Comparison of ENCODE assay signal across 21 mouse cellular contexts in the genomic region with DNA sequence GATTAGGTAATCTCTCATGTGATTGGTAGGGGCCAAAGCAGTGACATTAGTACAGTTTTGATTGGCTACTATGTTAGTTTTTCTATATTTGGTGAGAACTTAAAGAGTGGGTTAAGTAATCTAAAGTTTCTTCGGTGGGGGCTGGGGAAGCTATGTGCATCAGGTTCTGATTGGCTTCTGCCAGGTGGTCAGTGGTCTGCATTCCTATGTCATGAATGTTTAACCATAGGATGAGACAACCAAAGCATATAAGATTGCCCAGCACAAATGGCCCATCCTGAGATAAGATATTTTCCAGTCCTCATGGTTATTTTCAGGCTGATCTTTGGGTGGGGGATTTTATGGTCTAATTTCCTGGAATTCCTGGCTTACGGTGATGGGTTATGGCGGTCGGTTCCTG.
"Had no signal": no experiment of that assay in that cellular context is flagged by ENCODE, and none has a peak within 500 bp of the region (broad histone marks: within the 10 kb centered on the region; RNA-seq: fewer than 3 reads in every experiment).

No protein-coding gene starts in this region.

- H3K27me3 ChIP-seq: heart, embryonic 13.5 days; heart, embryonic 15.5 days; hindbrain, embryonic 13.5 days; hindbrain, embryonic 15.5 days; kidney, embryonic 15.5 days; limb, embryonic 13.5 days; limb, embryonic 15.5 days; liver, embryonic 12.5 days had no signal

- H3K4me2 ChIP-seq: heart, embryonic 11.5 days; heart, embryonic 13.5 days; heart, embryonic 15.5 days; hindbrain, embryonic 13.5 days; hindbrain, embryonic 15.5 days; kidney, embryonic 15.5 days; limb, embryonic 13.5 days; limb, embryonic 15.5 days; liver, embryonic 12.5 days had no signal

- DNase-seq: gastrocnemius, postnatal 14 days; gastrocnemius, postnatal 36 days; heart, adult 18-20 months; heart, postnatal 14 days; heart, postnatal 36 days; kidney, adult 11 months; kidney, adult 9 months; kidney, postnatal 14 days; kidney, postnatal 36 days; layer of hippocampus, adult 9-11 months; layer of hippocampus, postnatal 36 days; left cerebral cortex, postnatal 4 days had no signal

- H3K36me3 ChIP-seq: heart, embryonic 13.5 days; heart, embryonic 15.5 days; hindbrain, embryonic 13.5 days; hindbrain, embryonic 15.5 days; kidney, embryonic 15.5 days; limb, embryonic 13.5 days; limb, embryonic 15.5 days; liver, embryonic 12.5 days had no signal

- H3K4me3 ChIP-seq: heart, embryonic 13.5 days; heart, embryonic 15.5 days; hindbrain, embryonic 13.5 days; hindbrain, embryonic 15.5 days; kidney, embryonic 15.5 days; limb, embryonic 13.5 days; limb, embryonic 15.5 days; liver, embryonic 12.5 days had no signal
